Mouse (Mus musculus) testis, adult 2 months (tissue): ENCODE measurements around the gene Hoxb6. TPM values are rescaled to one million over a fixed set of nuclear protein-coding genes. Genes with fewer than 3 reads are reported as not detected.

ENCODE experiments used
- H3K27ac ChIP-seq: fragments of 200-500 bp; 2 replicates; pipeline ENCODE4 v1.5.1; 2012; ENCODE audit warnings: low read depth, low read length; ENCODE audit not compliant: control insufficient read depth, insufficient read depth
- H3K27me3 ChIP-seq: fragments of 200-500 bp; 2 replicates; pipeline ENCODE4 v1.6.1; 2012; ENCODE audit warnings: mild to moderate bottlenecking, low read length, moderate library complexity; ENCODE audit not compliant: control insufficient read depth, insufficient read depth
- H3K36me3 ChIP-seq: fragments of 200-500 bp; 2 replicates; pipeline ENCODE4 v1.6.1; 2012; ENCODE audit warnings: mild to moderate bottlenecking, low read length; ENCODE audit not compliant: control insufficient read depth, insufficient read depth
- H3K4me1 ChIP-seq: fragments of 200-500 bp; 2 replicates; pipeline ENCODE4 v1.6.1; 2012; ENCODE audit warnings: low read length; ENCODE audit not compliant: control insufficient read depth, insufficient read depth
- H3K4me3 ChIP-seq: fragments of 200-500 bp; 2 replicates; pipeline ENCODE4 v1.5.1; 2012; ENCODE audit warnings: low read depth, mild to moderate bottlenecking, low read length, moderate library complexity, mixed read lengths; ENCODE audit not compliant: control insufficient read depth
- CTCF ChIP-seq: fragments of 200-500 bp; IDR thresholded peaks from 2 replicates; pipeline ENCODE4 v1.5.1; 2012; ENCODE audit warnings: low read depth, mild to moderate bottlenecking, inconsistent platforms, low read length, moderate library complexity; ENCODE audit not compliant: control insufficient read depth, insufficient read depth, insufficient replicate concordance
- POLR2A ChIP-seq: fragments of 200-500 bp; IDR thresholded peaks from 2 replicates; pipeline ENCODE4 v1.6.1; 2012; ENCODE audit warnings: low read depth, mild to moderate bottlenecking, inconsistent platforms, low read length, moderate library complexity; ENCODE audit not compliant: control insufficient read depth
- polyA plus RNA-seq: library from polyadenylated mRNA; depleted of rRNA; stranded (reverse); fragments of >200 nt; gene quantifications from 2 replicates; pipeline ENCODE4 v1.2.3, GENCODE M21; 2012

Gene Hoxb6
- polyA plus RNA-seq, 1 experiment = 0.15 TPM

GRCm38 (mm10) chr11:96284041-96284749, 8.1 kb upstream of the Hoxb6 start:
- Histone ChIP-seq H3K4me3 (peak overlapping the region; percentile 38; the same call in 1 of the 2 replicates), H3K36me3 (no peaks in the 10 kb centered on the region), H3K4me1 (peaks cover 10% of the 10 kb centered on the region), H3K27ac (no peak overlapping the region), H3K27me3 (peaks cover 21% of the 10 kb centered on the region)
- TF ChIP-seq POLR2A = no peak
- TF ChIP-seq CTCF = no peak

- Histone ChIP-seq H3K27ac (no peak overlapping the region), H3K36me3 (no peaks in the 10 kb centered on the region), H3K27me3 (peaks cover 17% of the 10 kb centered on the region), H3K4me3 (no peak overlapping the region), H3K4me1 (peaks cover 10% of the 10 kb centered on the region)
- no peak for TF ChIP-seq POLR2A
- no peak for TF ChIP-seq CTCF
These were observed 7.2 kb upstream of the Hoxb6 start for GRCm38 (mm10) chr11:96284774-96285734.

GRCm38 (mm10) chr11:96285771-96286738, 6.2 kb upstream of the Hoxb6 start, which contains the start of gene Hoxb7:
Hoxb7 (plus strand) TSS chr11:96286623.
- peaks cover 15% of the 10 kb centered on the region for H3K27me3 ChIP-seq
- no peak within 1 kb of the TSS for H3K27ac ChIP-seq
- peak within 1 kb of the TSS; percentile 43 for H3K4me3 ChIP-seq
- H3K36me3 ChIP-seq = no peaks in the 10 kb centered on the region
- TF ChIP-seq CTCF (no peak), POLR2A (no peak)
- peaks cover 10% of the 10 kb centered on the region for H3K4me1 ChIP-seq

DNA sequence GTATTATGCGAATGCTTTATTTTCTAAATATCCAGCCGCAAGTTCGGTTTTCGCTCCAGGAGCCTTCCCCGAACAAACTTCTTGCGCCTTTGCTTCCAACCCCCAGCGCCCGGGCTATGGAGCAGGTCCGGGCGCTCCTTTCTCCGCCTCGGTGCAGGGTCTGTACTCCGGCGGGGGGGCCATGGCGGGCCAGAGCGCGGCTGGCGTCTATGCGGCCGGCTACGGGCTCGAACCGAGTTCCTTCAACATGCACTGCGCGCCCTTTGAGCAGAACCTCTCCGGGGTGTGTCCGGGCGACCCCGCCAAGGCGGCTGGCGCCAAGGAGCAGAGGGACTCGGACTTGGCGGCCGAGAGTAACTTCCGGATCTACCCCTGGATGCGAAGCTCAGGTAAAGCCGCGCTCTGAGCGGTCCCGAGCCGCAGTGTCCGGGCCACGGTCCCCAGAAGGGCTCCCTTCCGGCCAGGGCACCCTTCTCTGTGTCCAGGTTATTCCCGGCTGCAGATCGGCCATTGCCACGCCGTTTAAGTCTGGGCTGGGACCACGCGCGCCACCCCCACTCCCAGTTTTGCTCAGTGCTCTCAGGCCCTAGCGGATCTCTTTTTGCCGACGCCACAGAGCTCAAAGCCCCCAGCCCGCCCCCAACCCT, 5.4 kb upstream of the Hoxb6 start:
- H3K4me3 ChIP-seq = peak overlapping the region; percentile 43
- TF ChIP-seq CTCF (no peak), POLR2A (no peak)
- no peak overlapping the region for H3K27ac ChIP-seq
- no peaks in the 10 kb centered on the region for H3K36me3 ChIP-seq
- peaks cover 14% of the 10 kb centered on the region for H3K27me3 ChIP-seq
- H3K4me1 ChIP-seq = peaks cover 11% of the 10 kb centered on the region

DNA sequence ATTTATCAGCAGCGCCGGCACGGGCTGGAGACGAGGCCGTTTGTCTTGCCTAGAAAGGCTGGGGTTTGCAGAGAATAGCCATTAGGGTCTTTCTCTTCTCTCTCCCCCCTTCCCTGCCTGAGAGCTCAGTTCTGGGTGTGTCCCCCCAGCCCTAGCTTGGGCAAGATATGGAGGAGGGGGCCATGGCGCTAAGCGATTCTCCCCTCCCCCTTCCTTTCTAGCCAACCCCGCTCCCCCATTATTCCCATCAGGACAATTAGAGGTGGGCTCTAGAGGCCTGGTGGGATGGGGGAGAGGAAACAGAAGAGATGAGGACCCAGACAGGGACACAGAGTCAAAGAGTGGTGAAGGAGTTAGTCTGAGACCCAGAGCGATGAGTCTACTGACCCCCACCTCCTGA, 4.9 kb upstream of the Hoxb6 start:
- Histone ChIP-seq H3K4me1 (peaks cover 11% of the 10 kb centered on the region), H3K36me3 (no peaks in the 10 kb centered on the region), H3K27me3 (peaks cover 16% of the 10 kb centered on the region), H3K27ac (no peak overlapping the region), H3K4me3 (no peak overlapping the region)
- TF ChIP-seq POLR2A = no peak
- TF ChIP-seq CTCF = no peak

GRCm38 (mm10) chr11:96288455-96289221, 3.6 kb upstream of the Hoxb6 start:
- TF ChIP-seq CTCF = no peak
- no peak for TF ChIP-seq POLR2A
- Histone ChIP-seq H3K36me3 (no peaks in the 10 kb centered on the region), H3K4me1 (peaks cover 11% of the 10 kb centered on the region), H3K4me3 (no peak overlapping the region), H3K27ac (no peak overlapping the region), H3K27me3 (peaks cover 12% of the 10 kb centered on the region)
